Mouse (Mus musculus) hindbrain, embryonic 13.5 days (tissue): ENCODE data around the gene Spx. TPM values are rescaled to one million over a fixed set of nuclear protein-coding genes. Genes with fewer than 3 reads are reported as not detected.

Experiments
- ATAC-seq: fragments of 200-750 bp; cut with Nextera tagmentation; 2 replicates; pipeline ENCODE4 v1.8.0; 2017; ENCODE audit warnings: moderate TSS enrichment; ENCODE audit not compliant: low FRiP score
- H3K27ac ChIP-seq: fragments of 300-500 bp; sonication (generic); 2 replicates; pipeline ENCODE4 v1.5.1; 2015; ENCODE audit warnings: inconsistent platforms, mild to moderate bottlenecking, moderate library complexity
- H3K27me3 ChIP-seq: fragments of 300-500 bp; sonication (generic); 2 replicates; pipeline ENCODE4 v1.6.1; 2015; ENCODE audit warnings: mild to moderate bottlenecking, inconsistent platforms
- H3K36me3 ChIP-seq: fragments of 300-500 bp; sonication (generic); 2 replicates; pipeline ENCODE4 v1.6.1; 2015; ENCODE audit warnings: mild to moderate bottlenecking, inconsistent platforms
- H3K4me1 ChIP-seq: fragments of 300-500 bp; sonication (generic); replicated peaks from 2 replicates; pipeline ENCODE4 v1.6.1; 2015; ENCODE audit warnings: inconsistent platforms
- H3K4me2 ChIP-seq: fragments of 300-500 bp; sonication (generic); 2 replicates; pipeline ENCODE4 v1.6.1; 2015; ENCODE audit warnings: inconsistent platforms, mild to moderate bottlenecking, moderate library complexity
- H3K4me3 ChIP-seq: fragments of 300-500 bp; sonication (generic); 2 replicates; pipeline ENCODE4 v1.5.1; 2015; ENCODE audit warnings: mild to moderate bottlenecking, inconsistent platforms
- H3K9ac ChIP-seq: fragments of 300-500 bp; sonication (generic); 2 replicates; pipeline ENCODE4 v1.6.1; 2015; ENCODE audit warnings: mild to moderate bottlenecking, inconsistent platforms
- H3K9me3 ChIP-seq: fragments of 300-500 bp; sonication (generic); 2 replicates; pipeline ENCODE4 v1.6.1; 2016; ENCODE audit warnings: inconsistent platforms
- WGBS: fragments of 180-500 bp; shearing (Covaris S2); methylation state at CpG from one replicate; pipeline ENCODE4 v1.1.7; 2015; 5-methylcytosine and 5-hydroxymethylcytosine counted together
- polyA plus RNA-seq: library from polyadenylated mRNA; unstranded; fragments of >200 nt; fragmentation: Nextera tagmentation; extraction: Ambion mirVana; gene quantifications from 2 replicates; pipeline ENCODE4 v1.2.1, GENCODE M21; 2015

Gene Spx
- polyA plus RNA-seq, 1 experiment from 2014 or later: 3.6 TPM

DNA sequence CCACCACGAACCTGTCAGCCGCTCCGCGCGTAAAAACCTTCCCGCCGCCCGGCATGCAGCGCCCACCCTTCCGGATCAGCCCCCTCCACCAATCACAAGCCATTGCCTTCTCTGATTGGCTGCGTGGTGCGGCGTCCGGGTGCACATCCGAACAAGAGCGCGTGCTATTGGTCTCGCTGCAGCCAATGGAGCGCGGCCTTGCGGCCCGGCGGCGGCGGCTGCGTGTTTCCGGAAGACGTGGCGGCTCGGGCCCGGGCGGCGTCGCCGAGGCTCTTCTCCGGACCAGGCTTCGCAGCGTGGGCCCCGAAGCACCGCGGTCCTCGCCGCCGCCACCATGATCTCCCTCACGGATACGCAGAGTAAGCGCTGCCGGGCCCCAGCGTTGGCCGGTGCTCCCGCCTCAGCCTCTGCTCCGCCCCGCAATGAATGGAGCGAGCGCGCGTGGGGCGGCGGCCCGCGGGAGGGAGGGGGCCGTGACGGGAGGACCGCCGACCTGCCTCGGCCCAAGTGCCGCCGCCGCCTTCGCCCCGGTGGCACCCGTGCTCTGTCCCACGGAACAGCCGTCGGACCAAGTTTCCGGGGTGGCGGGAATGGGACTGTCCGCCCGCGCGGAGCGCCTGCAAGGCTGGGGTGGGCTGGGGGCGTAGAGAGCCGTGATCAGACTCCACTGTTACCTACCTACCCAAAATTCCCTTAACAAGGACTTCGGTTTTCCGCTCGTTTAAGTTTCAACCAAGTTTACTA, 26.1 kb upstream of the Spx start, which contains the start of the genes Recql and Golt1b:
Gene Recql, minus strand, starts transcription at position 77 of the 744 bp plus-strand sequence.
Gene Golt1b, plus strand, starts transcription at position 211 of the 744 bp plus-strand sequence.
- Histone ChIP-seq H3K27ac (0 out of 2 replicates have a peak within 1 kb of the TSS, but pooled peaks have one; percentile 15), H3K4me1 (peaks cover 26% of the 10 kb centered on the region)

DNA sequence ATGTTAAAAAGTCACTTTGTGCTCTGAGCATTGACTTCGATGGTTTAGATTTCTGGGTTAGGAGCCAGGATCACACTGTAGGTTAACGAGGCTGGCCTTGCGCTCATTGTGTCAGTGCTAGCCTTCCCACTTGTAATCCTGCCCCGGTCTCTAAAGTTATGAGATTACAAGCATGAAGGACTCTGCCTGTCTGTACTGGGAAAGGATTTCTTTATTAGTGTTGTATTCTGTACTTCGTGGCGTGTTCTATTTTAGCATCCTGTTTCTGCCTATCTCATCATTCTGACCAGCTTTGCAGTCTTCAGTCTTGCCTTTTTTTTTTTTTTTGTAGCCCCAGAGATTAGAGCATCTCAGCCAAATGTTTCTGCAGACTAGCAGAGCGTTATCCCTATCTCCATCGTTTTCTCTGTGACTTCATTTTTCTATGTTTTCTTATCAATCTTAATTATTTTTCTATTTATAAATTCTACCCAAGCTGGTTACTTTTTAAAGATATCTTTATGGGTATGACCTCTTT, 25.4 kb upstream of the Spx start:
- Histone ChIP-seq H3K4me3 (peak overlapping the region; percentile 99), H3K4me2 (peak overlapping the region; percentile 79), H3K4me1 (peaks cover 26% of the 10 kb centered on the region), H3K36me3 (peaks cover under 1% of the 10 kb centered on the region; the same call in 1 of the 2 replicates), H3K9me3 (no peaks in the 10 kb centered on the region), H3K27ac (no peak overlapping the region), H3K9ac (peak overlapping the region; percentile 88), H3K27me3 (no peaks in the 10 kb centered on the region)
- no peak for ATAC-seq
- WGBS: 27% methylated on average over 8 of the region's 8 CpGs

More for the DNA sequence above, 26.1 kb upstream of the Spx start, which contains the start of the genes Recql and Golt1b:
- WGBS: under 1% methylated on average over 80 of the region's 87 CpGs
- ATAC-seq: peak; percentile 100
- Histone ChIP-seq H3K9me3 (no peaks in the 10 kb centered on the region), H3K4me3 (peak within 1 kb of the TSS; percentile 99), H3K4me2 (peak within 1 kb of the TSS; percentile 79), H3K27me3 (no peaks in the 10 kb centered on the region), H3K36me3 (no peaks in the 10 kb centered on the region; the same call in 1 of the 2 replicates), H3K9ac (peak within 1 kb of the TSS; percentile 88)

DNA sequence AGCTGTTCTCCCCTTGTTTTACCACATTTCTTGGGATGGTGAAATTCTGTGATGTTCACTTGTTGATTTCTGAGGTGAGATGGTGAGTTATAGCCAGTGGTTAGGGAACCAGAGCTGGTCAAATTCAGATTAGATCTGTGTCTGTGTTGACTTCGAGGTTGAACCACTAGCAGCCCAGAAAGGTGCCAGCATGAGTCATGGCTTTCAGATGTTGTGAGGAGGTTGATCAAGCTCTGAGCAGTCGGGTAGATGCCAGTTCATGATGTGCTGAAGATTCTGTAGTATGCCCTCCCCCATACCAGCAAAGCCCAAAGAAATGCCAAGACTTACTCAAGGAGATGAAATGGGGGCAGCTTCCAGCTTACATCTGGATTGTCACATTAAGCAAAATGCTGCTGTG, 24.1 kb upstream of the Spx start:
- peaks cover 10% of the 10 kb centered on the region for H3K36me3 ChIP-seq
- no peak overlapping the region for H3K27ac ChIP-seq
- H3K4me2 ChIP-seq: no peak overlapping the region
- 93% methylated on average over 2 of the region's 2 CpGs for WGBS
- H3K9me3 ChIP-seq: no peaks in the 10 kb centered on the region
- ATAC-seq: no peak
- peaks cover 26% of the 10 kb centered on the region for H3K4me1 ChIP-seq
- H3K9ac ChIP-seq: no peak overlapping the region
- no peaks in the 10 kb centered on the region for H3K27me3 ChIP-seq
- no peak overlapping the region for H3K4me3 ChIP-seq

DNA sequence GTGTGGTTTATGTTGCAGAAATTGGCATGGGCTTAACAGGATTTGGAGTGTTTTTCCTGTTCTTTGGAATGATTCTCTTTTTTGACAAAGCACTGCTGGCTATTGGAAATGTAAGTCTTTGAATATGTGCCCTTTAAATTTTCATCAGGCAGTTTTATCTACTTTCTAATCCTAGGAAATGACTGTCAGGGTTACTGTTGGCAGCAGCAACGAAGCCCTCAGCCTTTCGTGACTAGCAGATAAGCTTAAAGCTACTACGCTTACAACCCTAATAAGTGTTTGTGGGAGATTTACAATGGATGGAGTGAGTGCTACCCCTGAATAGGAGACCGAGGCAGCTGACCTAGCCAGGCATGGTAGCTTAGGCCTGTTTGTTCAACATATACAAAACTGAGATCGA, 20.9 kb upstream of the Spx start:
- H3K9ac ChIP-seq: no peak overlapping the region
- H3K4me1 ChIP-seq: peaks cover 20% of the 10 kb centered on the region
- no peaks in the 10 kb centered on the region for H3K27me3 ChIP-seq
- H3K9me3 ChIP-seq: no peaks in the 10 kb centered on the region
- H3K4me3 ChIP-seq: no peak overlapping the region
- no peak overlapping the region for H3K27ac ChIP-seq
- 93% methylated on average over 5 of the region's 5 CpGs for WGBS
- peaks cover 36% of the 10 kb centered on the region for H3K36me3 ChIP-seq
- no peak overlapping the region for H3K4me2 ChIP-seq
- ATAC-seq: no peak

DNA sequence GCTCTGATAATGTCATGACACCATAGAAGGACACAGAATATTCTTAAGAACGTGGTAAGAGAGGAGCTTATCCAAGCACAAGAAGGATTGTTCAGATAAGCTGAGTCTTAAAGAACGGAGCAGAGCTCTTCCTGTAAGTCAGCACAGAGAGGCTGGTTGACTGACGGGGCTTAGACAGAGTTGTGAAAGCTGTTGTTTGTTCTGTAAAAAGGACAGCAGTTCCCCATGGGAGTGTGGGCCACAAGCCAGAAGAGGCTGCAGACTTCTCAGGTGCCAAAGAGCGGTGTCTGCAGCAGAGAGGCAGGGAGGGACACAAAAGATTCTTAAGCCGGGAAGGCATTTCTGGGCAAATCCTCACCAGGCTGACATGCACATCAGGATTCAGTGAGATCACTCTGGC, 18.6 kb upstream of the Spx start:
- no peak overlapping the region for H3K4me3 ChIP-seq
- no peak overlapping the region for H3K27ac ChIP-seq
- H3K36me3 ChIP-seq: peaks cover 36% of the 10 kb centered on the region
- H3K9ac ChIP-seq: no peak overlapping the region
- H3K9me3 ChIP-seq: no peaks in the 10 kb centered on the region
- WGBS: 92% methylated on average over 5 of the region's 5 CpGs
- no peaks in the 10 kb centered on the region for H3K27me3 ChIP-seq
- 0 out of 2 replicates have a peak, but pooled peaks cover 2% of the 10 kb centered on the region for H3K4me1 ChIP-seq
- no peak for ATAC-seq
- H3K4me2 ChIP-seq: no peak overlapping the region

DNA sequence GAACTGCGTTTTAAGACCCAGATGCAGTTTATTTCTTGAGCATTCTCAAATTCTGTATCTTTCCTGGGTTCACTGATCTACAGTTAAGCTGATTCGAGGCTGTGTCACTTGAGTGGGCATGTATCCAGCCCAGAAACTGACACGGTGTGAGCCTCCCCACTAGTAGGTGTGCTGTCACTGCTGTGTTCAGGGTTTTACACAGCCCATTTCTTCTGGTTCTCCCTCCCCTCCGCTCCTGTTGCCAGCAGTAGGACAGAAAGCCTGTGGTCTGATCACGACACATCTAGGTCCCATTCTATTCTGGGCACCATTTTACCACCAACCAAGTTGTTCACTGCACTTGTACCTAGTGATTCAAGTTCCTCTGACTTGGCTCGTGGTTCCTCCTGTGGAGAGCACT, 17.5 kb upstream of the Spx start:
- H3K9me3 ChIP-seq: no peaks in the 10 kb centered on the region
- peaks cover 44% of the 10 kb centered on the region for H3K36me3 ChIP-seq
- H3K27ac ChIP-seq: no peak overlapping the region
- 94% methylated on average over 6 of the region's 6 CpGs for WGBS
- no peaks in the 10 kb centered on the region for H3K27me3 ChIP-seq
- H3K4me2 ChIP-seq: no peak overlapping the region
- no peak for ATAC-seq
- H3K9ac ChIP-seq: no peak overlapping the region
- H3K4me3 ChIP-seq: no peak overlapping the region
- H3K4me1 ChIP-seq: no peaks in the 10 kb centered on the region

DNA sequence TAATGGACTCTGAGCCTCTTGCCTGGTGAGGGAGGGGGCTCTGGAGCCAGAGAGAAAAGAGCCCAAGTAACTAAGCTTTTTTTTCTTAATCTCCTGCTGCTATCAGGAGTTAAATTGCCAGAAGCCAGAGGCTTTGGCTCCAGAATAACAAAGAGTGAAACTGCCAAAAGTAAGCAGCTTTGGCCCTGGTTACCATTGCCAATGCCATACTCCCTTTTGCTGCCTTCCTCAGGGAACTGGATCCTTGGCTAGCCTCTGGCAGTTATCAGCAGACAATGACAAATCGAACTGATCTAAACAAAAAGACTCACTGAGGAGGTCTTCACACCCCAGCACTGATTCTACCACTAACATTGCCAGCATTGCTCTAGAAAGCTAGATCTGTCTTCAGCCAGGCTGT, 2.1 kb upstream of the Spx start:
- Histone ChIP-seq H3K4me2 (no peak overlapping the region), H3K9ac (no peak overlapping the region), H3K36me3 (no peaks in the 10 kb centered on the region), H3K27ac (no peak overlapping the region), H3K27me3 (peaks cover 45% of the 10 kb centered on the region), H3K4me1 (peaks cover 12% of the 10 kb centered on the region), H3K9me3 (no peaks in the 10 kb centered on the region), H3K4me3 (no peak overlapping the region)
- ATAC-seq: no peak
- WGBS: 11% methylated on average over 1 of the region's 1 CpGs

DNA sequence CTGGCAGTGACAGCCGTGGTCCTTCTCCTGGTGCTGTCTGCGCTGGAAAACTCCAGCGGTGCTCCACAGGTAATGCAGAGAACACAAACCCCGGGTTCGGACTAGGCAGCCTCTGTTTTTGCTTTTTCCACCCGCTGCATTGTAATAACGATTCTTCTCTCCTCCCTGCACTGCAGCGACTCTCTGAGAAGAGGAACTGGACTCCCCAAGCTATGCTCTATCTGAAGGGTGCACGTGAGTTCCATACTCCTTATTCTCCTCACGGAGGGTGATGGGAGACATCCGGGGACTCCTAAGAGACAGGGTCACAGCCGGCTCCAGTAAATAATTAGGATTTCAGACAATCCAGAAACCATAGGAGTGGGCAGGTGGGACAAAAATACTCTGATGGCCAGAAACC, 604 bp downstream of the Spx start:
- peak overlapping the region; percentile 60 for H3K4me2 ChIP-seq
- no peak overlapping the region for H3K4me3 ChIP-seq
- H3K27ac ChIP-seq: no peak overlapping the region
- no peaks in the 10 kb centered on the region for H3K9me3 ChIP-seq
- peaks cover 12% of the 10 kb centered on the region for H3K4me1 ChIP-seq
- H3K27me3 ChIP-seq: peaks cover 48% of the 10 kb centered on the region
- H3K36me3 ChIP-seq: peaks cover 5% of the 10 kb centered on the region; the same call in 1 of the 2 replicates
- 13% methylated on average over 12 of the region's 12 CpGs for WGBS
- ATAC-seq: no peak
- no peak overlapping the region for H3K9ac ChIP-seq

DNA sequence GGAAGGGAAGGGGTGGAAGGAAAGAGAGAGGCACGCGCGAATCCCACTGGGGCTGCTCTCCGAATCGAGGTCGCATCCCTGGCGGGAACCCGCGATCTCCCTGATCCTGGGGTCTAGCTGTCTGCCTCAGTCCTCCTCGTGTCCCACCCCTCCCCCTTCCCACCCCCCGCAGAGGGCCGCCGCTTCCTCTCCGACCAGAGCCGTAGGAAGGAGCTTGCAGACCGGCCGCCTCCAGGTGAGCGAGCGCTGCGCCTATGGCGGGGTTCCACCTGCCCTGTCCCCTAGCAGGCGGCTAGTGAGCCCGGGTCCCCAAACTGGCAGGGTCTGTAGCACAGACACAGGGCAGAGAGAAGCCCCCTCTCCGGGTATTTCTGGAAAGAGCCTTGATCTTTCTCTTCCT, 1.4 kb downstream of the Spx start:
- Histone ChIP-seq H3K9ac (peak overlapping the region; percentile 68), H3K27ac (no peak overlapping the region), H3K4me2 (peak overlapping the region; percentile 60), H3K9me3 (no peaks in the 10 kb centered on the region), H3K4me3 (peak overlapping the region; percentile 39), H3K4me1 (peaks cover 12% of the 10 kb centered on the region), H3K36me3 (peaks cover 5% of the 10 kb centered on the region; the same call in 1 of the 2 replicates), H3K27me3 (peaks cover 48% of the 10 kb centered on the region)
- peak; percentile 75 for ATAC-seq
- WGBS: 3% methylated on average over 24 of the region's 24 CpGs

DNA sequence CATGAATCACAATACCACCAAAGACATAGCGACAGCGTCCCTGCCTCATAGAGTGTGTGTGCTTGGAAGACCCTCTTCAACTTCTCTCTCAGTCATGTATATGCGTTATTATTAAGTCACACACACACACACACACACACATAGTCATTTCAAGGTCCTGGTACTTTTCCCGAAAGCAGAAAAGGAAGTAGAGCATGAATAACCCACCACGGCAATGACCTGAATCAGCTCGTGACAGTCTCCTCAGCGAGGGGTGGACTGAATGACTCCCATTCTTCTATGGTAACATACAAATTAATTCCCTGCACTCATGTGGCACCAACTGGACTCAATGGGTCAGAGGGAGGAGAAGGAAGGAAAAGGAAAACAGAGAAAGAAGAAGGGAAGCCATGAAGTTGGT, 11.7 kb downstream of the Spx start:
- 72% methylated on average over 7 of the region's 7 CpGs for WGBS
- Histone ChIP-seq H3K4me2 (no peak overlapping the region), H3K36me3 (no peaks in the 10 kb centered on the region), H3K27ac (no peak overlapping the region), H3K9me3 (no peaks in the 10 kb centered on the region), H3K27me3 (no peaks in the 10 kb centered on the region), H3K4me3 (no peak overlapping the region), H3K9ac (no peak overlapping the region), H3K4me1 (no peaks in the 10 kb centered on the region)
- no peak for ATAC-seq

DNA sequence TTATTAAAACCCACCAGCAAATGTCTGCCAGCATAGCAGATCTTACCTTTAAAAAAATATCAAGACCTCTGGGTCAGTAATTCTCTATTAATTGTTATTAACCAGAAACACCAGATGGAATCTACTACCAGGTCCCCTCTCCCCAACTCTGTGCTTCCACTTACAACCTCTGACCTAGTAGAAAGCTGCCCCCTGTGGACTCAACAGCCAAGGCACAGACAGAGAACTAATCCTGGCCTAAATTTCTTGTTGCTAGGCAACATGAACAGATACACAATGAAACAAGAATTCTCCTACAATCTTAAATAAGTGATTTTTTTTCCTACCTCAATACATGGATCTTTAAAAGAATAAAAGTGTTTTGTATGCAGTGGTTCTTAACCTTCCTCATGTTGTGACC, 15.8 kb downstream of the Spx start:
- Histone ChIP-seq H3K4me3 (no peak overlapping the region), H3K9me3 (no peaks in the 10 kb centered on the region), H3K36me3 (no peaks in the 10 kb centered on the region), H3K4me2 (no peak overlapping the region), H3K27me3 (no peaks in the 10 kb centered on the region), H3K27ac (no peak overlapping the region), H3K9ac (no peak overlapping the region), H3K4me1 (no peaks in the 10 kb centered on the region)
- ATAC-seq: no peak

DNA sequence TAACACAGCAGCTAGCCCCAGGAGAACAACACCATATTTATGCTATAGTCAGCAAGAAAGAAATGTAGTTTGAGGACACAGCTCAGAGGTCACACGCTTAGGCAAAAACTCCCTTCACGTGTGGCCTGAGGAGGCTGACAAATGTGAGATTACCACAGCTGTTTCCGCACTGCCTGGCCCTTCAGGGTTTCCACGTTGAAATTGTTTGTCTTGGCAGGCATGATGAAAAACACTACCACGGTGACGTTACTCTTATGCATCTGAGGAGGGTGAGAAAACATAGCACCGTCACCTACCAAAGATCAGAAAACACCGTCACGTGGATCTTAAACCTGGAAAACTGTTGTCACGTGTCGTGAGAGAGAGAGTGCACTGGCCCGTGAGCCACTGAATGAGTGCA, 38.1 kb downstream of the Spx start:
- 76% methylated on average over 12 of the region's 12 CpGs for WGBS
- Histone ChIP-seq H3K36me3 (no peaks in the 10 kb centered on the region), H3K27me3 (no peaks in the 10 kb centered on the region), H3K4me1 (no peaks in the 10 kb centered on the region), H3K9ac (no peak overlapping the region), H3K4me2 (no peak overlapping the region), H3K9me3 (no peaks in the 10 kb centered on the region), H3K27ac (no peak overlapping the region), H3K4me3 (no peak overlapping the region)
- no peak for ATAC-seq

DNA sequence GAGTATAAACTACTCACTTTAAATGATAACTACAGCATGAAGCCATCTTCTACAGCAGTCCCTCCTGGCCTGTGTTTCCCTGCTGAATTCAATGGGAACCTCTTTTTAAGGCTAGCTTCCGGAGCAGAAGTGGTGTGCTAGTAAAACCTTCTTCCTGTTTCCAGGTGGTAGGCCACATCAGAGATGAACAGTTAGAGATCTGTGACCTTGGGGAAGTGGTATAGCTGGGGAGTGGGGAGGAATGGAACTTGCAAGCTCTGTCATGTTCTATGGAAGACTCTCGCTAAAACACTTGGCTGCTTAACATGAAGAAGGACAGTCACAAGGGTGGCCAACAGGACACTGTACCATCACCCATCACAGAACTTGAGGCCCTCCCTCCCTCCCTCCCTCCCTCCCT, 40.1 kb downstream of the Spx start:
- Histone ChIP-seq H3K9me3 (no peaks in the 10 kb centered on the region), H3K27ac (no peak overlapping the region), H3K27me3 (no peaks in the 10 kb centered on the region), H3K4me1 (peaks cover 5% of the 10 kb centered on the region; the same call in 1 of the 2 replicates), H3K4me2 (no peak overlapping the region), H3K4me3 (no peak overlapping the region), H3K36me3 (no peaks in the 10 kb centered on the region), H3K9ac (no peak overlapping the region)
- WGBS: 81% methylated on average over 2 of the region's 2 CpGs
- no peak for ATAC-seq
